Mouse (Mus musculus): Measurements from ENCODE around the gene Tmem117.

Gene Tmem117

DNA sequence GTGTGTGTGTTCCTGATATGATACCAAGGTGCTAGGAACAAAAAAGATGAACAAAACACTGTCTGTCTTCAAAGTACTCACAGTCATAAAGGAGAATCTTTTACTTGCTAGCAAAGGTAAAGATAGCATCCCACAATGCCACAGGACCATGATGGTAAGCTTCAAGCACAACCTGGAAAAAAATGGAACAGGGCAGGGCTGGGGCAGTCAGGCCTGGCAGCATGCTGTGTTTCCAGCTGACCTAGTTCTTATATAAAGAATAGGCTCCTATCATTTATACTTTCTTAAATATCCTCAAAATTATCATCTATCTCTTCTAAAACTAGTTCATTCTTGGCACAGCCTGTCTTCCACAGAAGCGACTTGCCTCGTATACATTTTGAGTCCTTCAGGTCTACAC, 418.5 kb downstream of the Tmem117 start:
- DNase-seq: no peak

DNA sequence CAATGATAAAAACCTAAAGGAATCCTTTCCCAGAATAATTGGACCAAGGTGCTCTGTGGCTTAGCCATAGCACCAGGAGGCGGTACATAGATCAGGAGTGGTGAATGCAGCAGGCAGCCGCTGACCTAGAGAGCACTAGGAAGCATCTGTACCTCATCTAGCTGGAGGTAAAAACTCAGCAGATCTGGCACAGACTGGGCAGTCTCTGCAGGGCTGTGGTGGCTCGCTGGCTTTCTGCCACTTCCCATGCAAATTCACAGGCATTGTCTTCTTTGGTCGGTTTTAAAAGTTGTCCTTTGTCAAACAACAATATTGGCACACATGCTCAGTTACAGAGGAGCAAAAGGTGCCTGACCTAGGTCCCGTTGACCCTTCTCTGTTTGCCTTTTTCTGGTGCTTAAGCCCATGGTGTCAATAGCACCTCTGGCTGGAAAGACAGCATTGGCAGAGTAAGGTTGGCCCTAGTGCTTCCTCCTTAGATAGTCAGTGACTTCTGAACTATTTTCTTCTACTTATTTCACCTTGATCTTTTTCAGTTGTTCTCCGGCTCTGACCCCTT, 420.2 kb downstream of the Tmem117 start:
- DNase-seq: no peak

DNA sequence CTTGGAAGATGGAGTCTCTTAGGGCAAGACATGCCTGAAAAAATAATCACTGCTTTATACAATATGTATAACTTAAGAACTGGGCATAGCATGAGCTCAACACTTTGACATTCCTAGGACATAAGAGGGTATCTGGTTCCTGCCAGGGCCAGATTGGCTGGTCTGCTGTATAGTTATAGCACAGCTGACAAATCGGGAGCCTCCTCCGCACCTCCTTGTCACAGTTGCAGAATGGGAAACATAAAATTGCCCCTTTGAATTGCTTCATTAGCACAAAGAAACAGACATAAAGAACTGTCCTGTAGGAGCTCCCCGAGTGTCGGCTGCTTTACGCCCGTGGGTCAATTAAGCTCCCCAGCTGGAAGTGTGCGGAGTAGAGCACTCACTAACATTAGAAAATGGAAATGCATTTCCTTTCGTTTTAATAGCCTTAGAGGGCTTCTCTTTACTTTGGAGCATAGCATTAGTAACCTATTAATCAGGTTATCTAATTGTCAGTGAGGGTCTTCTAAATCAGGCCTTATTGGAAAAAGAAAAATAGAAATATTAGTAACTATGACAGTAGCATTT, 426.1 kb downstream of the Tmem117 start:
- DNase-seq: no peak

DNA sequence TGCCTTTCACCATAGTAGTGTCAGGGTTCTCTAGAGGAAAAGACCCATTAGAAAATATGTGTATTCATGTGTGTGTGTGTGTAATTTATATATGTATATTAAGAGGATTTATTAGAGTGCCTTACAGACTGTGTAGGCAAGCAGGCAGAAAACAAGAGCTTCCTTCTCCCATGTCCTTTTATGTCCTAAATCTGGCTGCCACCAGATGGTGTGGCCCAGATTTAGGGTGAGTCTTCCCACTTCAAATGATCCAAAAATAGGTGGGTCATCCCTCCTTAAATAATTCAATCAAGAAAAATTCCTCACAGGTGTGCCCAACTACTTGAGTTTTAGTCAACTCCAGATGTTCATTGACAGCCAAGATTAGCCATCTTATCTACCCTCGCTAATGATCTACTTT, 439.0 kb downstream of the Tmem117 start:
- DNase-seq: no peak

DNA sequence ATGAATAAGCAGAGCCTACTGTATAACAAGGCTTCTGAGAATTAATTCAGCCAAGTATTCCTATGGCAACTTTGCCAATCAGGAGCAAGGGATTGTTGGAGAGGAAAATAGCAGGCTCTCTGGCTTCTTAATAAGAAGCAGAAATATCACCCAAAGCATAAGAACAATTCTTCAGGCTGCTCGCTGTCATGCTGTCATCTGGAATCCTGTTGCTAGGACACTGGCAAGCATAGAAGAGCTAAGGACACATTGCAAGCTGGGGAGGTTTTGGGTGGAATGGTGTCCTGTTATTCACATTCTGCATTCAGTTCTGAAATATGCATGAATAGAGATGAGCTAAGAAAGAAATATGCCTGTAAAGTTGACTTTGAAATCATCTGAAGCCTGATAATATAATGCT, 439.8 kb downstream of the Tmem117 start:
- DNase-seq: no peak

DNA sequence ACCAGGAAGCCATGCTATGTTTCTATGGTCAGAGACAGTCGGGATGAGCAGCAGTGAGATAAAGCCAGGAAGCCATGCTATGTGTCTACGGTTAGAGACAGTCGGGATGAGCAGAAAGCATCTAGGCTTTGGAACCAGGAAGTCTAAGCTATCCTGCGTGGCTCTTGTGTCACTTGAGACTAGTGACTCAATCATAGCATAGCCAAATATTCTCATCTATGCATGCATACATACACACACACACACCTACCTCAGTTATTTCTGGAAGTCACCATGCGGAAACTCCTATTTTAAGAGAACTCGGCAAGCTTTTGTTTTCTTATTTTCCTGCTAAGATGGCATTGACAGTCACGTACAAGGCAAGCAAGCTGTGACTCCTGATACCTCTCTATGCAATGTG, 441.8 kb downstream of the Tmem117 start:
- DNase-seq: no peak

DNA sequence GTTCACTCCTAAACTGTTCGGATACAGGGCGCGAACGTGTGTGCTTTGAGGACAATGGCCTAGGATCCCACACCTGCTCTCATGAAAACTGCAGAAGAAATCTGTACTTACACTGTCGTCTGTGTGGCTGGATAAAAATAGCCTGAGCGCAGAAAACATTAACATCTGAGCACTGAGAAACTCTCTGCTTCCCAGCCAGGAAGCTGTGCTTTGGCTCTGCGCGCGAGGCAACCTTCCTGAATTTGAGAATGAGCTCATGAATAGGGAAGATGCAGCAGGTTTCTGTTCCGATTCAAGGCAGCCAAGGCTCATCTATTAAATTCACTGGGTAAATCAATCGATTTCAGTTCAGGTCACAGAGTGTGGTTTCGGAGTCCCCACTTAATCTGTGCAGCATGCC, 446.3 kb downstream of the Tmem117 start:
- no peak for DNase-seq

DNA sequence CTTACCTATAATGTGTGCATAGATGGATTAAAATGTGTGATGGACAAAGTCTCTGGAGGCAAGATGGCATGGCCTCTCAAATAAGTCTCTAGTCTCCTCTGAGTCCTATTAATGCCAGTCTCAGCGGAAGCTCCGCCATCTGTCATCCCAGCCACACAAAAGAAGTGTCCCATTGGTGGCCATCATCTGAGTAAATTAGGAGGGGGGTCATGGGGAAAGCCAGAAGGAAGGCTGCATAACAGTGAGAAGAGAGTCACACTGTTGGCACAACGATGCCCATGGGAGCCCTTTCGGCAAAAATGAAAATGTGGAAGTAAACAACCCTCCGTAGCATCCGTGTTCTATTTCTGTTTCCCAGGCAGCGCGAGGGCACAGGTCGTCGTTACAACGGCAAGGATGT, 452.6 kb downstream of the Tmem117 start:
- no peak for DNase-seq

DNA sequence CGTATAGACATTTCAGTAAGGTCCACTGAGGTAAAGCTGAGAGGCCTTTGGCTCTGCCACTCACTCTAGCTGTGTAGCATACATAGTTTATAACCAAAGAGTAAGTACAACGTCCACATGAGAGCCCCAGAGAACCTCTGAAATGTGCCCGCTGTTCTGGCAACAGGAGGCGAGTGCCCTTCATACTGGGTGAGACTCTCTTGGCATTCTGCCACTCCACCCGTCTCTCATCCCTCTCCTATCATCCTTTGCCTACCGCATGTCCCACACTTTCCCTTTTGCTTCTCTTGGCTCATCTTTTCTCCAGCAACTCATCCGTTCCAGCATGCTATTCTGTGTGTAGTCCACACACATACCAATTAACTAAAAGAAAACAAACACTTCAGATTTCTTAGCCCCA, 456.9 kb downstream of the Tmem117 start:
- DNase-seq: no peak

DNA sequence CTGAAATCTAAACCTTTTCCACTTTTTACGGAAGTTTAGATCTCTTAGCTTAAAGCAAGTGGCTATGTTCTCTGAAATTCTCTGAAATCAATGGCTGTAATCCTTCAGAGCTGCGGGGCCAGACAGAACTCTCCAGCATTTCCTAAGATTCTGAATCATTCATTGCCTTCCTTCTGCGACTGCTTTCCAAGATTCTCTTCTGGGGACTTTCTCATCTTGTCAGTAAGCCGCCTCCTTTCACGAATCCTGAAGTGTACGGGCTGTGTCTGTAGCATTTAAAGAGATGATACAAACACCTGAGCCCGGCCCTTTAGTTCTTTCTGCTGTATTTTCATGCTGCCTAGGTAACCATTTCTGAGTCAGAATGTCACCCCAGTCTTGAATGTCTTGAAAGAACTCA, 471.1 kb downstream of the Tmem117 start:
- DNase-seq: no peak

DNA sequence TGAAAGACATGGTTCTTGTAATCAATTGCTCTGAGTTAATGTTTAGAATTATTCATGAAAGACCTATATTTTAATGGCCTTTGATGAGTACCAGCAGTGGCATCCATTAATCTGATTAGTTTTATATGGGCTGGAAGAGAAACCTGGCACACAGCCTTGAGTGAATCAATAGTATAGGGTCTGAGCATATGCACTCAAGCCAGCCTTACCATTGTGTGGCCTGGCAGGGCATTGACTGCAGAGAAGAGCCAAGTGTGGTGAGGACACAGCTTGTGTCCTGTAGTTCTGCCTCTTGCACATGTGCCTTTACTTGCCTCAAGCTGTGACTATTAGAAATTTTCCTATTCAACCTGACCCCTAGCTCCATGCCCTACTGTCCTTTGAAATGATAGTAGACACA, 472.5 kb downstream of the Tmem117 start:
- no peak for DNase-seq

DNA sequence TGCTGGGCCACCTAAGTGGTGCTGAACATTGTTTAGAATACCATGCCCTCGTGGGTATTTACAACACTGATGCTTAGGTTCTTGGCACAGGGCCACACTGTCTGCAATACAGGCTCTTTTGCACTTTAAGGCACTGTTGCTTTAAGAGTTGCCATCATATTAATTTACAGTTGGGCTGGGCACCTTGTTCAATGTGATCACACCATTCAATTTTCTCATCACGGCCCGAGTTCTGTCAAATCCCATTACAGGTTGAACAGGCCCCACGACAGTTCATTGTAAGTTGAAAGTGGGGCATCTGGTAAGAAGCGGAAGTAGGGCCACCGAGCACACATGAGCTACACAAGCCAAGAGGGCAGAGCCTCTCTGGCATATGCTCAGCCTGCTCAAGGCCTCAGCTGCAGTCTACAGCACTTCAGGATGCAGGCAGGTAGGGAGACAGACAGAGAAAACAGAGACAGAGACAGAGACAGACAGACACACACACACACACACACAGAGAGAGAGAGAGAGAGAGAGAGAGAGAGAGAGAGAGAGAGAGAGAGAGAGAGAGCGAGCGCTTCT, 478.3 kb downstream of the Tmem117 start:
- no peak for DNase-seq

DNA sequence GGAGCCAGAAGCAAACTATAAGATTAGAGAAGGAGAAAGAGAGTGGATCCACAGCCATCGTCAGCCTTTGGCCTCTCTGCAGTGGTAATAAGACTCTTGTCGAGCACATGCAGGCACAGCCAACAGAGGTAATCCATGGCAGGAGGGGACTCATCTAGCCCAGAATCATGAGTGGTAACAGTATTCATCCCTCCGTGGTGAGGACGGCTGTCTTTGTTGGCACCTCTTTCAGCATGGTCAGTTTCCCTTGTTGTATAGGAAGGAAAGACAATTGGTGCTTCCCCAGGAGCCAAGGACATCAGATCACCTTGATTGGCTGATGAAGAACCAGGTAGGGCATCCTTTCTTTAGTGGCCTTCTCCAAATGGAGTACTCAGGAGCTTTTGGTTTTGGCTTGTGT, 479.6 kb downstream of the Tmem117 start:
- no peak for DNase-seq

DNA sequence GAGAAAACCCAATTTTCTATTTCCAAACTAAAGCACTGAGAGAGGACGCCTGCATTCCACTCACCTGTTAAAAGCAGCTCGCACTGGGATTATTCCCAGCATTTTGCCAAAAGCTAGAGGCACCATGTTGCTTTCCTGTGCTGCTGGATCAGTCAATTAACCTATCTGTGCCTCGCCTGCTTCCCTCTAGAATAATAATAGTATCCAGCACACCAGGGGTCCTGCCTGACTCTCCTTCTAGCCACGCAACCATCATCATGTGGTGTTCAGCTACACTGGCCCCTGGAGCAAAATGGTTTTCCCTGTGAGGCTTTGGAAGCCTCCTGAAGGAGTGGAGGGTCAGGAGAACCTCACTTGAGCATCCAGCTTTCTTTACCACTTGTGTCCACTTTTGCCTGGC, 502.4 kb downstream of the Tmem117 start:
- DNase-seq: no peak

DNA sequence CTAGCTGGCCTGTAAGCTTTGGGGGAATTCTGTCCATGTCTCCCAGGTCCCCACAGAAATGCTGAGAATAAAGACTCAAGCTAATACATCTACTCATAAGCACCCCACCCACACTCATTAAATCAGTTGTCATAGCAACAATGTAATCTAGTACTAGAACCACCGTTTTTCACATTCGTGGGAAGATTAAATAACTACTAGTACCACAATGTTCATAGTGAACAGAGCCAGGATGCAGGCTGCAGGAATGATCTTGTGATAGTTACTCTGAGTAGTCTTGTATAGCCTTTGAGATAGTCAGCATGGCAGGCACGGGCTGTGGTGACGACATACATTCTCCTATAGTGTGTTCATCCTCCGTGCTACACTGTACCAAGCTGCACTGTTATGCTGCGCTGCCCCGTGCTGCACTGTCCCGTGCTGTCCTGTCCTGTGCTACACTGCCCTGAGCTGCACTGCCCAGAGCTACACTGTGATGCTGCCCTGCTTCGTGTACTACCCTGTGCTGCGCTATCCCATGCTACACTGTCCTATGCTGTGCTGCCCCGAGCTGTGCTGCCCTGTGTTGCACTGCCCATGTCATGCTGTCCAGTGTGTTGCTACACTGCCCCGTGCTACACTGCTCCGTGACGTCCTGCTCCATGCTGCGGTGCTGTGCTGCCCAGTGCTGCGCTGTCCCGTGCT, 507.0 kb downstream of the Tmem117 start:
- DNase-seq: no peak

DNA sequence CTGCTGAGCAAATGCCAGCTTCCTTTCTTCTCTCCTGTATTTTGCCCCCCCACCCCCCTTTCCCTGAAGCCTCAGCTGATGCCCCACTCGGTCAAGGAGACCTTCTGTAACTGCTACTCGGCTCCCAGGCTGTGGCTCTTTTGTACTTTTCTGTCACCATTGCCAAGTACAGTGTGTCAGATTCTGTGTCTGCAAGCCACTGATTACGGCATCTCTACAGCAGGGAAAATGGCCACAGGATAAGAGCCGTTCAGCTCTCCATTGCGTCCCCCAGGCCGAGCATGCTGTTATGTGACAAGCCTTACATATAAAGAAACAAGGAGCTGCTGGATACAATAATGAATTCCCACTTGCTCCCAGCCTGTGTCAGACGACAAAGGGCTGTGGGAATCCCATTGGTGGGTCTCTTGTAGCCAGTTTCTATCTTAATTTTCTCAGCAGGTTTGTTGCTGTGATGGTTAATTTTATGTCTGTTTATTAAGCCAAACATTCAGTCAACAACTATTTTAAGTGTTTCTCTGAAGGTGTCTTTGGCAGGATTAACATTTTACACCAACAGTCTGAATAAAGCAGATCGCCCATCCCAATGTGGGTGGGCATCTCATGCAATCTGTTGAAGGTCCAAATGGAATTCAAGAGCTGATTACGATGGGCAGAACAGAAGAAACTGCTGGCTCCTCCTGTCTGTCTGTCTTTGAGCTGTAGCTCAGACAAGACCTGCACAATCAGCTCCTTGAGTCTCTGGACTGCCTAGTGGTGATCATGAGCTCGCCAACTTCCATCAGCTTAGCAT, 508.2 kb downstream of the Tmem117 start:
- no peak for DNase-seq

DNA sequence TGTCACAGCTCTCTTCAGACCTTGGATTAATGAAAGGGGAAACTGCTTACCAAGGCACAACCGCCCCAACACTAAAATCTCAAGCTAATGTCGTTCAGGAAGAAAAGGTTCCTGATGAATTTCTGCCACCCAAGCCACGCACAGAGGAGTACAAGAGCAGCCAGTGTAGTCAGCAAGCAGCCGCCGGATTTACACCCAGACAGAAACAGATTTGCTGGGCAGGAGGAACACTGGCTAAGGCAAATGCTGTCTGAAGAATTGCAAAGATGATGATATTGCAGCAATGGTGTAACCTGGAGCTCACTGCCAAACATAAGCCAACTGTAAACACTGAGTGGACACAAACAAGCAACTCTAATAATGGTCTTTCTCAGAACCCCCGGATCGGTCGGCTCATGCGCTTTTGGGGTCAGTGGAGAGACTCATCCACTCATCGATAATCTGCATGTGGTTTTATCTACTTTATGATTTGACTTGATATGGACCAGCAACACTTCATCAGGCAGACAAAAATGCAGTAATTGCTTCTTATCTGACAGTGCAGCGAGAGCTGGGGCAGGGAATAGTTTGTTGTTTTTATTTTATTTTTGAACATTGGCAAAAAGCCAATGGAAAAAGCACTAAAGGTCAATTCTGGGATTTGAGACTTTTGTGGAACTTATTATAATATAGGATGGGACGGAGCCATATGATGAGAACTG, 509.8 kb downstream of the Tmem117 start:
- DNase-seq: peak; percentile 3

DNA sequence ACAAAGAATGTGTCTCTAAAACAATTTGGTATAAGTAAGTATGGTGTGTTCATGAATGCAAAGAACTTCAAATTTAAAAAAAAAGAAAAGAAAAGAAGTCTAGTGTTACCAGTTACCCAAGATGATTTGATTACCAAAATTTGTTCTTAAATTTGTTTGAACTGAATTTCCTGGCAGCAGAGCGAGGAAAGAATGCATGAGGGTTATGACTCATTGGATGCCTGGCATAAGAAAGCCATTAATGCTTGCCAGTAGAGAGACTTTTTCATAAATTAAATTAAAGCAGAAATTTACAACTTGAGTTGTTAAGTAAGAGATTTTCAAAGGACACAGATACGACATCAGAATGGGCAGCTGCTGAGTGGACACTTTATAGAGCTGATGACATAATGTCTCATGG, 515.1 kb downstream of the Tmem117 start:
- DNase-seq: no peak

DNA sequence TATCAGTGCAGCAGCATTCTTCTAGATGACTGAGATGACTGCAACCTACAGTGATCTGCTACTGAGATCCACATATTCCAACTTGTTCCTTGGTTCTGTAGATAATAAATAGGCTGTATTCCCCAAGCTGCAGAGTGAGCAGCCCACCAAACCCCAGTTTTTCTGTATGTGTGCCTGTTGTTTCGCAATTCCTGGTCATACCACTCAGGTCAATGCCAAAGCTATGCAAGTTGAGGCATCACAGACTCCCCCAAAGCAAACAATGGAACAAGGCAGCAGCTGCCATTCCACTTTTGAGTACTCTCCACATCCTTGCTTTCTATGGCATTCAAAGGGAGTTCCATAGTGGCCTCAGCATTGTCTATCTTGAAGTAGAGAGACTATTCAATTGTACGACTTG, 516.1 kb downstream of the Tmem117 start:
- no peak for DNase-seq

Data from lung, postnatal 10 days (tissue).